Mouse (Mus musculus): ENCODE results near the gene Daxx. TPM values are rescaled to one million over a fixed set of nuclear protein-coding genes. Genes with fewer than 3 reads are reported as not detected.

Daxx gene
- polyA plus RNA-seq, 1 experiment from 2014 or later, result 52.9 TPM

- Histone ChIP-seq H3K36me3 (peaks cover 35% of the 10 kb centered on the region), H3K4me1 (peaks cover 47% of the 10 kb centered on the region), H3K4me3 (peak overlapping the region; percentile 82), H3K27ac (peak overlapping the region; percentile 83; the same call in 1 of the 2 replicates), H3K9me3 (no peaks in the 10 kb centered on the region), H3K27me3 (ENCODE audit: insufficient read depth, poor library complexity, severe bottlenecking) (no peaks in the 10 kb centered on the region)
- no peak for DNase-seq (ENCODE audit: low spot score)
- 52% methylated on average over 37 of the region's 37 CpGs for WGBS
These were observed 9.3 kb downstream of the Daxx start for GRCm38 (mm10) chr17:33918293-33919203.

GRCm38 (mm10) chr17:33919351-33920281 is 10.4 kb downstream of the Daxx start:
- Histone ChIP-seq H3K4me3 (peak overlapping the region; percentile 82), H3K36me3 (peaks cover 25% of the 10 kb centered on the region), H3K27ac (peak overlapping the region; percentile 83), H3K9me3 (no peaks in the 10 kb centered on the region), H3K27me3 (ENCODE audit: insufficient read depth, poor library complexity, severe bottlenecking) (no peaks in the 10 kb centered on the region), H3K4me1 (peaks cover 47% of the 10 kb centered on the region)
- DNase-seq (ENCODE audit: low spot score), result peak; percentile 92
- under 1% methylated on average over 52 of the region's 52 CpGs for WGBS

- H3K27me3 ChIP-seq (ENCODE audit: insufficient read depth, poor library complexity, severe bottlenecking), result no peaks in the 10 kb centered on the region
- peak overlapping the region; percentile 82 for H3K4me3 ChIP-seq
- no peaks in the 10 kb centered on the region for H3K9me3 ChIP-seq
- peak overlapping the region; percentile 83 for H3K27ac ChIP-seq
- DNase-seq (ENCODE audit: low spot score), result peak; percentile 92
- peaks cover 22% of the 10 kb centered on the region for H3K36me3 ChIP-seq
- under 1% methylated on average over 36 of the region's 36 CpGs for WGBS
- H3K4me1 ChIP-seq, result peaks cover 41% of the 10 kb centered on the region
These were observed 11.3 kb downstream of the Daxx start for GRCm38 (mm10) chr17:33920282-33921097.

GRCm38 (mm10) chr17:33921361-33921760 is 12.1 kb downstream of the Daxx start:
- Histone ChIP-seq H3K4me3 (0 out of 2 replicates have a peak overlapping the region, but pooled peaks have one; percentile 82), H3K36me3 (peaks cover 26% of the 10 kb centered on the region), H3K27ac (no peak overlapping the region), H3K27me3 (ENCODE audit: insufficient read depth, poor library complexity, severe bottlenecking) (no peaks in the 10 kb centered on the region), H3K9me3 (no peaks in the 10 kb centered on the region), H3K4me1 (peaks cover 41% of the 10 kb centered on the region)
- WGBS, result 87% methylated on average over 7 of the region's 7 CpGs
- DNase-seq (ENCODE audit: low spot score), result no peak

GRCm38 (mm10) chr17:33924577-33925283 is 15.5 kb downstream of the Daxx start:
- Histone ChIP-seq H3K9me3 (no peaks in the 10 kb centered on the region), H3K27me3 (ENCODE audit: insufficient read depth, poor library complexity, severe bottlenecking) (no peaks in the 10 kb centered on the region), H3K4me1 (peaks cover 21% of the 10 kb centered on the region), H3K27ac (no peak overlapping the region), H3K4me3 (no peak overlapping the region), H3K36me3 (peaks cover 11% of the 10 kb centered on the region; the same call in 1 of the 2 replicates)
- WGBS, result 78% methylated on average over 10 of the region's 10 CpGs
- no peak for DNase-seq (ENCODE audit: low spot score)

GRCm38 (mm10) chr17:33925406-33926116 is 16.3 kb downstream of the Daxx start:
- H3K4me3 ChIP-seq, result no peak overlapping the region
- H3K4me1 ChIP-seq, result peaks cover 16% of the 10 kb centered on the region
- H3K27me3 ChIP-seq (ENCODE audit: insufficient read depth, poor library complexity, severe bottlenecking), result no peaks in the 10 kb centered on the region
- DNase-seq (ENCODE audit: low spot score), result no peak
- WGBS, result 79% methylated on average over 21 of the region's 21 CpGs
- H3K27ac ChIP-seq, result no peak overlapping the region
- H3K9me3 ChIP-seq, result no peaks in the 10 kb centered on the region
- peaks cover 11% of the 10 kb centered on the region; the same call in 1 of the 2 replicates for H3K36me3 ChIP-seq

GRCm38 (mm10) chr17:33926207-33926932 is 17.2 kb downstream of the Daxx start:
- H3K27ac ChIP-seq, result no peak overlapping the region
- peaks cover 24% of the 10 kb centered on the region for H3K4me1 ChIP-seq
- no peaks in the 10 kb centered on the region for H3K9me3 ChIP-seq
- 75% methylated on average over 17 of the region's 17 CpGs for WGBS
- no peaks in the 10 kb centered on the region for H3K27me3 ChIP-seq (ENCODE audit: insufficient read depth, poor library complexity, severe bottlenecking)
- H3K4me3 ChIP-seq, result 0 out of 2 replicates have a peak overlapping the region, but pooled peaks have one; percentile 6
- peaks cover 11% of the 10 kb centered on the region; the same call in 1 of the 2 replicates for H3K36me3 ChIP-seq
- DNase-seq (ENCODE audit: low spot score), result no peak

- no peaks in the 10 kb centered on the region for H3K9me3 ChIP-seq
- peaks cover 27% of the 10 kb centered on the region for H3K36me3 ChIP-seq
- peak overlapping the region; percentile 98 for H3K4me3 ChIP-seq
- WGBS, result 57% methylated on average over 21 of the region's 21 CpGs
- peaks cover 32% of the 10 kb centered on the region for H3K4me1 ChIP-seq
- peak overlapping the region; percentile 95; the same call in 1 of the 2 replicates for H3K27ac ChIP-seq
- no peaks in the 10 kb centered on the region for H3K27me3 ChIP-seq (ENCODE audit: insufficient read depth, poor library complexity, severe bottlenecking)
- DNase-seq (ENCODE audit: low spot score), result no peak
These were observed 19.2 kb downstream of the Daxx start for GRCm38 (mm10) chr17:33928251-33928947.

- Histone ChIP-seq H3K9me3 (no peaks in the 10 kb centered on the region), H3K27me3 (ENCODE audit: insufficient read depth, poor library complexity, severe bottlenecking) (no peaks in the 10 kb centered on the region), H3K27ac (peak within 1 kb of the TSS; percentile 95), H3K4me3 (peak within 1 kb of the TSS; percentile 98), H3K36me3 (peaks cover 40% of the 10 kb centered on the region), H3K4me1 (peaks cover 29% of the 10 kb centered on the region)
- WGBS, result under 1% methylated on average over 74 of the region's 80 CpGs
- peak; percentile 94 for DNase-seq (ENCODE audit: low spot score)
These were observed 20.4 kb downstream of the Daxx start, which contains the start of gene Rgl2 for GRCm38 (mm10) chr17:33929371-33930279. Gene Rgl2, plus strand, starts transcription at chr17:33929543.
